ENCODE assay signal across 16 mouse cellular contexts in the genomic region with DNA sequence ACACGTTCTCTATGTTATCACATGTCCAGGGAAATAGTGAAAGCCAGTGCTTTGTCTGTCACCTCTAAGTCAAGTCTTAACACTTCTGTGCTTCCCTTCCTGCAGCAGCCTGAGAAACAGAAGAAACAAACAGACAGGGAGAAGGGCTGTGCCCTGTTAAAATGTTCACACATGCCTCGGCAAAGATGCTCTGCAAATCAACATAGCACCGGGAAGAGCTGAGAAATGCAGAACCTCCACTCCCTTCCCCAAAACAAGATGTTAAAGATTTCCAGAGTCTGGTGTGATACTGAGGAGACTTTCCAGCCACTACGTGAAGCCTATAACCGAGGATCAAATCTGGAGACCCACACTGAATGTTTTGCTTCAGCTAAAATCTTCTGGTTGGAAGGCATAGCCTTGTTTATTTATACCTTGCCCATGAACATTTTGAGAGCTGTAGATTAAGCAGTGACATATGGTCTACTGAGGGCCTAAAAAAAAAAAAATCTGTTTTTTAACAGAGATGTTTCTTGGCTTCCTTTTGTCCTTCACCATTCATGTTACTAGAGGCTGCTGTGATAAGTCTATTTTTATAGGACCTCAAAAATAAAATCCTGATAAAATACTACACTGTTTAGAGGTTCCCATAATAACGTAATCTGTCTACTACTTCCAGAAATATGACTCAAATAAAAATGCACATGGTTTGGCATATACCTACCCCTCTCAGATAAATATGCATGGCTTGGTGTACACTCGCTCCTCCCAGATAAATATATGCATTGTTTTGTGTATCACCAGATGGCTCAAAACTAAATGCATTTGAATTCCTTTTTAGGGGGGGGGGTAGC.
DNase-seq lines count a peak whose midpoint lies in the region; ATAC-seq and TF ChIP-seq lines count a peak whose summit lies in the region.
"Had no signal": no experiment of that assay in that cellular context is flagged by ENCODE, and none has a peak within 500 bp of the region (broad histone marks: within the 10 kb centered on the region; RNA-seq: fewer than 3 reads in every experiment).

No protein-coding gene starts in this region.

- no peak for DNase-seq in hindbrain, postnatal 0 days (ENCODE audit: low spot score)
- peak; percentile 3 for DNase-seq in retina, postnatal 1 day
- DNase-seq in retina, embryonic 14.5 days (ENCODE audit: low spot score): no peak
- DNase-seq in gastrocnemius, postnatal 25 days: no peak
- DNase-seq in lung, postnatal 0 days (ENCODE audit: low spot score): no peak
- DNase-seq: cerebellum, adult 18-20 months; heart, adult 2 months; kidney, adult 8-10 months; thymus, postnatal 25 days had no signal

- no peaks in the 10 kb centered on the region for H3K27me3 ChIP-seq in hindbrain, embryonic 13.5 days
- no peaks in the 10 kb centered on the region for H3K27me3 ChIP-seq in hindbrain, postnatal 0 days (ENCODE audit: insufficient read depth, low read length)
- no peaks in the 10 kb centered on the region for H3K27me3 ChIP-seq in forebrain, embryonic 13.5 days
- H3K27me3 ChIP-seq in neural tube, embryonic 13.5 days: no peaks in the 10 kb centered on the region
- H3K27me3 ChIP-seq in lung, postnatal 0 days (replicated peaks; ENCODE audit: insufficient read depth, low read length): no peaks in the 10 kb centered on the region
- H3K27me3 ChIP-seq: lung, embryonic 15.5 days; megakaryocyte, embryonic 14.5 days had no signal

- H3K27ac ChIP-seq in hindbrain, embryonic 13.5 days: peak overlapping the region; percentile 35; the same call in 1 of the 2 replicates
- H3K27ac ChIP-seq in hindbrain, postnatal 0 days: no peak overlapping the region
- H3K27ac ChIP-seq in forebrain, embryonic 13.5 days: peak overlapping the region; percentile 37
- 0 out of 2 replicates have a peak overlapping the region, but pooled peaks have one; percentile 23 for H3K27ac ChIP-seq in neural tube, embryonic 13.5 days (replicated peaks)
- H3K27ac ChIP-seq in lung, postnatal 0 days (ENCODE audit: low read length): no peak overlapping the region
- H3K27ac ChIP-seq: heart, adult 2 months; hindbrain, embryonic 10.5 days; lung, embryonic 15.5 days had no signal

- H3K36me3 ChIP-seq in hindbrain, embryonic 13.5 days: no peaks in the 10 kb centered on the region
- H3K36me3 ChIP-seq in hindbrain, postnatal 0 days (ENCODE audit: insufficient read depth, low read length): no peaks in the 10 kb centered on the region
- H3K36me3 ChIP-seq in forebrain, embryonic 13.5 days (ENCODE audit: poor library complexity, severe bottlenecking): no peaks in the 10 kb centered on the region
- H3K36me3 ChIP-seq in neural tube, embryonic 13.5 days: no peaks in the 10 kb centered on the region
- no peaks in the 10 kb centered on the region for H3K36me3 ChIP-seq in lung, postnatal 0 days (ENCODE audit: insufficient read depth, low read length)
- H3K36me3 ChIP-seq: hindbrain, embryonic 10.5 days; lung, embryonic 15.5 days had no signal

- no peak overlapping the region for H3K4me2 ChIP-seq in hindbrain, embryonic 13.5 days
- no peak overlapping the region for H3K4me2 ChIP-seq in hindbrain, postnatal 0 days (ENCODE audit: low read depth, low read length)
- no peak overlapping the region for H3K4me2 ChIP-seq in forebrain, embryonic 13.5 days
- no peak overlapping the region for H3K4me2 ChIP-seq in neural tube, embryonic 13.5 days
- no peak overlapping the region for H3K4me2 ChIP-seq in lung, postnatal 0 days (replicated peaks; ENCODE audit: low read depth, low read length)
- H3K4me2 ChIP-seq: liver, embryonic 11.5 days; lung, embryonic 15.5 days had no signal

- no peak overlapping the region for H3K4me3 ChIP-seq in hindbrain, embryonic 13.5 days
- no peak overlapping the region for H3K4me3 ChIP-seq in hindbrain, postnatal 0 days (ENCODE audit: low read length)
- no peak overlapping the region for H3K4me3 ChIP-seq in forebrain, embryonic 13.5 days
- no peak overlapping the region for H3K4me3 ChIP-seq in neural tube, embryonic 13.5 days
- no peak overlapping the region for H3K4me3 ChIP-seq in lung, postnatal 0 days (ENCODE audit: low read depth, low read length)
- H3K4me3 ChIP-seq: heart, adult 2 months; hindbrain, embryonic 10.5 days; lung, embryonic 15.5 days; megakaryocyte, embryonic 14.5 days had no signal

- H3K4me1 ChIP-seq in hindbrain, embryonic 13.5 days (replicated peaks): peaks cover 4% of the 10 kb centered on the region; the same call in 1 of the 2 replicates
- H3K4me1 ChIP-seq in hindbrain, postnatal 0 days (ENCODE audit: insufficient read depth, low read length): no peaks in the 10 kb centered on the region
- peaks cover 3% of the 10 kb centered on the region; the same call in 1 of the 2 replicates for H3K4me1 ChIP-seq in forebrain, embryonic 13.5 days
- H3K4me1 ChIP-seq in neural tube, embryonic 13.5 days (replicated peaks): peaks cover 4% of the 10 kb centered on the region
- H3K4me1 ChIP-seq in lung, postnatal 0 days (ENCODE audit: insufficient read depth, low read depth, low read length): no peaks in the 10 kb centered on the region
- H3K4me1 ChIP-seq: hindbrain, embryonic 10.5 days; lung, embryonic 15.5 days; megakaryocyte, embryonic 14.5 days had no signal

- ATAC-seq in hindbrain, embryonic 13.5 days (ENCODE audit: low FRiP score): no peak
- no peak for ATAC-seq in hindbrain, postnatal 0 days
- ATAC-seq in forebrain, embryonic 13.5 days: peak; percentile 87
- 0 out of 2 replicates have a peak, but pooled peaks have one; percentile 43 for ATAC-seq in neural tube, embryonic 13.5 days (ENCODE audit: low read depth)
- ATAC-seq in lung, postnatal 0 days: no peak

- H3K9ac ChIP-seq in hindbrain, embryonic 13.5 days: no peak overlapping the region
- no peak overlapping the region for H3K9ac ChIP-seq in hindbrain, postnatal 0 days (replicated peaks; ENCODE audit: low read length)
- H3K9ac ChIP-seq in forebrain, embryonic 13.5 days: no peak overlapping the region
- H3K9ac ChIP-seq in neural tube, embryonic 13.5 days: no peak overlapping the region
- no peak overlapping the region for H3K9ac ChIP-seq in lung, postnatal 0 days (replicated peaks; ENCODE audit: low read depth)
- H3K9ac ChIP-seq: lung, embryonic 15.5 days had no signal

- TF ChIP-seq CTCF in hindbrain, postnatal 0 days (IDR thresholded peaks at IDR 0.05; ENCODE audit: low read depth): no peak
- TF ChIP-seq CTCF in lung, postnatal 0 days (IDR thresholded peaks at IDR 0.05): no peak

- TF ChIP-seq EP300 in lung, postnatal 0 days (IDR thresholded peaks at IDR 0.05): no peak

- H3K9me3 ChIP-seq in hindbrain, embryonic 13.5 days: no peaks in the 10 kb centered on the region
- H3K9me3 ChIP-seq in hindbrain, postnatal 0 days (ENCODE audit: low read length): no peaks in the 10 kb centered on the region
- no peaks in the 10 kb centered on the region for H3K9me3 ChIP-seq in forebrain, embryonic 13.5 days (replicated peaks)
- no peaks in the 10 kb centered on the region for H3K9me3 ChIP-seq in neural tube, embryonic 13.5 days
- H3K9me3 ChIP-seq in lung, postnatal 0 days (ENCODE audit: low read length): no peaks in the 10 kb centered on the region
- H3K9me3 ChIP-seq: hindbrain, embryonic 10.5 days; lung, embryonic 15.5 days; megakaryocyte, embryonic 14.5 days had no signal

- 63% methylated on average over 7 of the region's 7 CpGs for WGBS in hindbrain, embryonic 13.5 days
- WGBS in hindbrain, postnatal 0 days: 64% methylated on average over 7 of the region's 7 CpGs
- WGBS in forebrain, embryonic 13.5 days: 70% methylated on average over 7 of the region's 7 CpGs
- WGBS in neural tube, embryonic 13.5 days: 62% methylated on average over 7 of the region's 7 CpGs
- 30% methylated on average over 7 of the region's 7 CpGs for WGBS in lung, postnatal 0 days

Comparison
In these comparisons a context has a peak if more than half of its experiments do, and no peak if none do; other contexts are left out.
1. H3K27ac ChIP-seq: peak in hindbrain, embryonic 13.5 days (single experiment), forebrain, embryonic 13.5 days (single experiment) and neural tube, embryonic 13.5 days (single experiment); none in hindbrain, postnatal 0 days (single experiment) and lung, postnatal 0 days (single experiment).
2. ATAC-seq: peak in forebrain, embryonic 13.5 days (single experiment) and neural tube, embryonic 13.5 days (single experiment); none in hindbrain, embryonic 13.5 days (single experiment), hindbrain, postnatal 0 days (single experiment) and lung, postnatal 0 days (single experiment).